Mouse (Mus musculus) MEL (cell line): ENCODE results near the gene Zfp382.

Experiments
- CHD2 ChIP-seq: IDR thresholded peaks from 2 replicates; pipeline ENCODE4 v1.6.1; 2011; ENCODE audit warnings: low read length, improper control_type of control experiment
- CTCF ChIP-seq, 3 experiments: IDR thresholded peaks in 2 of 3; conservative IDR thresholded peaks in 1 of 3; 2 replicates each; pipeline ENCODE4 v1.5.1; 2011 to 2012; ENCODE audit warnings: low read length in 3 of 3, low read depth in 2 of 3, mild to moderate bottlenecking in 2 of 3, improper control_type of control experiment in 1 of 3, inconsistent platforms in 1 of 3, mixed read lengths in 1 of 3, moderate library complexity in 1 of 3; ENCODE audit not compliant: control insufficient read depth in 1 of 3, insufficient read depth in 1 of 3, poor library complexity in 1 of 3, severe bottlenecking in 1 of 3
- EP300 ChIP-seq, 2 experiments: IDR thresholded peaks; 2 replicates each; pipeline ENCODE4 v1.6.1; 2011; ENCODE audit warnings: improper control_type of control experiment in 2 of 2, low read length in 2 of 2, low read depth in 1 of 2, mild to moderate bottlenecking in 1 of 2
- GABPA ChIP-seq: IDR thresholded peaks from 2 replicates; pipeline ENCODE4 v1.6.1; 2012; ENCODE audit warnings: low read depth, mild to moderate bottlenecking, inconsistent platforms, low read length, improper control_type of control experiment, moderate library complexity
- GATA1 ChIP-seq: IDR thresholded peaks from 2 replicates; pipeline ENCODE4 v1.6.1; 2011; ENCODE audit warnings: low read depth, low read length, improper control_type of control experiment
- HCFC1 ChIP-seq: IDR thresholded peaks from 2 replicates; pipeline ENCODE4 v1.6.1; 2012; ENCODE audit warnings: low read depth, mild to moderate bottlenecking, inconsistent platforms, low read length, improper control_type of control experiment, moderate library complexity
- MAX ChIP-seq: IDR thresholded peaks from 2 replicates; pipeline ENCODE4 v1.6.1; 2011; ENCODE audit warnings: low read length, improper control_type of control experiment
- POLR2A ChIP-seq, 2 experiments: IDR thresholded peaks; 2 replicates each; pipeline ENCODE4 v1.6.1; 2011 to 2012; ENCODE audit warnings: low read length in 2 of 2, mild to moderate bottlenecking in 2 of 2, control low read depth in 1 of 2, improper control_type of control experiment in 1 of 2, low read depth in 1 of 2, moderate library complexity in 1 of 2; ENCODE audit not compliant: control insufficient read depth in 1 of 2, insufficient read depth in 1 of 2, poor library complexity in 1 of 2
- POLR2AphosphoS2 ChIP-seq: IDR thresholded peaks from 2 replicates; pipeline ENCODE4 v1.6.1; 2011; ENCODE audit warnings: low read length, improper control_type of control experiment
- TAL1 ChIP-seq: IDR thresholded peaks from 2 replicates; pipeline ENCODE4 v1.6.1; 2012; ENCODE audit warnings: mild to moderate bottlenecking, inconsistent platforms, low read length, moderate library complexity, mixed read lengths
- UBTF ChIP-seq: IDR thresholded peaks from 2 replicates; pipeline ENCODE4 v1.6.1; 2012; ENCODE audit warnings: low read depth, mild to moderate bottlenecking, inconsistent platforms, low read length, improper control_type of control experiment, moderate library complexity, borderline replicate concordance; ENCODE audit not compliant: insufficient read depth
- ZC3H11A ChIP-seq: IDR thresholded peaks from 2 replicates; pipeline ENCODE4 v1.6.1; 2012; ENCODE audit warnings: low read depth, mild to moderate bottlenecking, inconsistent platforms, low read length, improper control_type of control experiment

DNA sequence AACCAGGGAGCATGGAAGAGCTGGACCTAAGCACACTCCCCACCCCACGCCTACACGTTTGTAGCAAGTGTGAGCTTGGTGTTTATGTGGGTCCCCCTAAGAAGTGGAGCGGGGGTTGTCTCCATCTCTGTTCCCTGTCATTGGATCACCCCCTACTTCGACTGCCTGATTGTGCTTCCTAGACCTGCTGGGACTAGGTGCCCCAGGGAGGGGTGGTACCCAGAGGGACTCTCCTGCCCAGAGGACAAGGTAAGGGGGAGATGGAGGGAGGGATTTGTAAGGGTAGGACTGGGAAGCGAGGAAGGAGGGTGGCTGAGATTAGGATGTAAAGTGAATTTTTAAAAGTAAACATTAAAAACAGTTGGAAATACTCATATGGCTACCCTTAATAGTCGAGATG lies 32.3 kb upstream of the Zfp382 start:
- no peak for TF ChIP-seq GATA1
- TF ChIP-seq EP300 (IDR thresholded peaks at IDR 0.05; ENCODE audit: low read depth in 1 of 2, low read length in 2 of 2), result no peak
- TF ChIP-seq POLR2A (IDR thresholded peaks at IDR 0.05; ENCODE audit: control insufficient read depth in 1 of 2, insufficient read depth in 1 of 2, low read depth in 1 of 2, low read length in 2 of 2, poor library complexity in 1 of 2), result no peak
- no peak for TF ChIP-seq CHD2
- TF ChIP-seq ZC3H11A, result no peak
- TF ChIP-seq CTCF (IDR thresholded peaks at IDR 0.05 in 2 of 3, conservative IDR thresholded peaks at IDR 0.05 in 1 of 3; ENCODE audit: control insufficient read depth in 1 of 3, insufficient read depth in 1 of 3, low read depth in 2 of 3, low read length in 3 of 3, poor library complexity in 1 of 3, severe bottlenecking in 1 of 3), result no peak
- no peak for TF ChIP-seq GABPA
- TF ChIP-seq TAL1, result no peak
- no peak for TF ChIP-seq HCFC1
- no peak for TF ChIP-seq MAX
- no peak for TF ChIP-seq UBTF
- no peak for TF ChIP-seq POLR2AphosphoS2
